Mouse (Mus musculus) heart, adult 2 months (tissue): Measurements from ENCODE around the gene Sema3b.

ENCODE experiments used
- CTCF ChIP-seq: fragments of 200-600 bp; IDR thresholded peaks from 2 replicates; pipeline ENCODE4 v1.8.1; 2022; ENCODE audit warnings: antibody characterized with exemption, mild to moderate bottlenecking, moderate library complexity
- POLR2A ChIP-seq: fragments of 200-500 bp; IDR thresholded peaks from 2 replicates; pipeline ENCODE4 v1.6.1; 2011; ENCODE audit warnings: mild to moderate bottlenecking, low read depth, low read length, control low read depth; ENCODE audit not compliant: insufficient read depth

GRCm38 (mm10) chr9:107653474-107653873 is 44.4 kb upstream of the Sema3b start:
- TF ChIP-seq POLR2A (no peak), CTCF (no peak)
